Mouse (Mus musculus) spleen, adult 2 months (tissue): Measurements from ENCODE around the gene Cdh20. TPM values are rescaled to one million over a fixed set of nuclear protein-coding genes. Genes with fewer than 3 reads are reported as not detected.

Source experiments
- DNase-seq, 2 experiments: peaks; one replicate each; pipeline versions ENCODE4 v3.0.0 to v3.0.0-alpha.2; 2012 to 2021; ENCODE audit warnings: low spot score in 2 of 2, low read depth in 1 of 2
- H3K27ac ChIP-seq: fragments of 200-500 bp; 2 replicates; pipeline ENCODE4 v1.5.1; 2012; ENCODE audit warnings: low read length, inconsistent platforms; ENCODE audit not compliant: insufficient read depth
- H3K27me3 ChIP-seq: fragments of 200-500 bp; 2 replicates; pipeline ENCODE4 v1.6.1; 2012; ENCODE audit warnings: mild to moderate bottlenecking, moderate library complexity, low read length, inconsistent platforms; ENCODE audit not compliant: control insufficient read depth, insufficient read depth
- H3K36me3 ChIP-seq: fragments of 200-500 bp; 2 replicates; pipeline ENCODE4 v1.6.1; 2012; ENCODE audit warnings: mild to moderate bottlenecking, low read length, inconsistent platforms; ENCODE audit not compliant: control insufficient read depth, insufficient read depth
- H3K4me1 ChIP-seq: fragments of 200-500 bp; 2 replicates; pipeline ENCODE4 v1.6.1; 2011; ENCODE audit warnings: inconsistent platforms; ENCODE audit not compliant: control insufficient read depth, insufficient read depth, insufficient read length
- H3K4me3 ChIP-seq: fragments of 200-500 bp; 2 replicates; pipeline ENCODE4 v1.5.1; 2011; ENCODE audit warnings: mild to moderate bottlenecking, inconsistent platforms; ENCODE audit not compliant: insufficient read depth, insufficient read length; ENCODE audit errors: extremely low read depth
- CTCF ChIP-seq: fragments of 200-500 bp; IDR thresholded peaks from 2 replicates; pipeline ENCODE4 v1.5.1; 2011; ENCODE audit warnings: mild to moderate bottlenecking, inconsistent platforms; ENCODE audit not compliant: insufficient read depth, insufficient read length, insufficient replicate concordance; ENCODE audit errors: extremely low read depth
- POLR2A ChIP-seq: fragments of 200-500 bp; IDR thresholded peaks from 2 replicates; pipeline ENCODE4 v1.6.1; 2011; ENCODE audit warnings: low read depth, low read length, inconsistent platforms
- WGBS: fragments of 180-500 bp; shearing (Covaris S2); methylation state at CpG from one replicate; pipeline ENCODE4 v1.1.7; 2018; 5-methylcytosine and 5-hydroxymethylcytosine counted together
- polyA plus RNA-seq: library from polyadenylated mRNA; depleted of rRNA; stranded (reverse); fragments of >200 nt; gene quantifications from 2 replicates; pipeline ENCODE4 v1.2.3, GENCODE M21; 2012

Gene Cdh20
- polyA plus RNA-seq, 1 experiment, result not detected

DNA sequence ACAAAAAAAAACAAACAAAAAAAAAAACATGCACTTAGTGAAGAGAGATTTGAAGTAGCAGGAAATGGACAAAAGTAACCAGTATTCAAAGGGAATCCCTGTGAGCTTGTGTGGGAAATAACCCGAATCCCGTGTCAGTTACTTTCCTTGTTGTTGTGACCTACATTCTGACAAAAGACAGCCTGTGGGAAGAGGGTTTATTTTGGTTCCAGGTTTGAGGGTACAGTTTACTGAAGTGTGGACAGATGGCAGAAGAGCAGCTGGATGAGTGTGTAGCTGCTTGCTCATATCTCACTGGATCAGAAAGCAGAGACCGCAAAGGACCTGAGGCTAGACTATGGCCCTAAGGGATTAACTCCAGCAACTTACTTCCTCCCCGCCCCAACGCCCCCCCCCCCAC lies 135.1 kb downstream of the Cdh20 start:
- no peaks in the 10 kb centered on the region for H3K36me3 ChIP-seq
- H3K27me3 ChIP-seq, result no peaks in the 10 kb centered on the region
- DNase-seq, result no peak
- TF ChIP-seq CTCF, result no peak
- TF ChIP-seq POLR2A, result no peak
- H3K4me3 ChIP-seq, result no peak overlapping the region
- H3K4me1 ChIP-seq, result no peaks in the 10 kb centered on the region
- H3K27ac ChIP-seq, result no peak overlapping the region
- 72% methylated on average over 5 of the region's 5 CpGs for WGBS

GRCm38 (mm10) chr1:104912407-104912806 lies 144.1 kb downstream of the Cdh20 start:
- Histone ChIP-seq H3K36me3 (no peaks in the 10 kb centered on the region), H3K4me1 (no peaks in the 10 kb centered on the region), H3K27me3 (no peaks in the 10 kb centered on the region), H3K27ac (no peak overlapping the region), H3K4me3 (no peak overlapping the region)
- TF ChIP-seq POLR2A (no peak), CTCF (no peak)
- no peak for DNase-seq
- 75% methylated on average over 3 of the region's 3 CpGs for WGBS

DNA sequence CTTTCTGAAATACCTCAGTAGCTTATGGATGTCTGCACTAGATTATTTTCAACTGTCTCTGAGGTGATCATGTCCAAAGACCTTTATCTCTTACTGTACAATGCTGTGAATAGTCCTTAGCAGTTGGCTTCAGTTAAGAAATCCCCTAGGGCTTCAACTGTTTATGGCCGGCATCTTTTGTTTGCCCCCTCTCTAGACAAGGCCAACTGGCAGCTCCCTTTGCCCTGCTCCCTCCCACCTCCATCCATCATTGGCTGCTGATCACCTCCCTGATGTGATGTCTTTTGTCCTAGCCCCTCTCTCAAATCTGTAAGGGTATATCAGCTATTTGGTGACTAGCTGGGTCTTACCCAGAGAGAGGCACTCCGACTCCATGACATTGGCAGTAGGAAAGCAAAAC lies 148.2 kb downstream of the Cdh20 start:
- 80% methylated on average over 2 of the region's 2 CpGs for WGBS
- Histone ChIP-seq H3K27me3 (no peaks in the 10 kb centered on the region), H3K4me1 (no peaks in the 10 kb centered on the region), H3K4me3 (no peak overlapping the region), H3K27ac (no peak overlapping the region), H3K36me3 (no peaks in the 10 kb centered on the region)
- TF ChIP-seq POLR2A, result no peak
- TF ChIP-seq CTCF, result no peak
- no peak for DNase-seq

DNA sequence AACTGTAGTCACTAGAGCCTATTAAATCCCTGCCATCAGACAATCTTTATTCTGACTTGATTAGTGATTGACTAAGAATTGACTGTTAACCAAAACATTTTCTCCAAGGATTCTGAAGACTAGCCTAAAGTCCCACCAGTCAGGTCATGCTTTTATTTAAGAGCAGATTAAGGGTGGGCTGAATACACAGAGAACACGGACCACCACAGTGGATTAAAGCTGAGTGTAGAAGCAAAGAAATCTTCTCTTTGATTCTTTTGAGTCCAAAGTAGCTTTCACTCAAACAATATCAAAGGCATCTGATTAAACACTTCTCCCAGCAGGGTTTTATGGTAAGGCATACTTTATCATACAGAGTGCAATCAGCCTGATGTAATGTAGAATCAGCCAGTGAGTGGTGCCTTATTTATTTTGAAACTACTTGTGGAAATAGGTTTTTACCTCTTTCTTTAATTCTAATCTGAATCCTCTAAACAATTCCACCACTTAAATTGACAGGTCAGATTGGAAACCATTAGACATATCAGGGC lies 149.0 kb downstream of the Cdh20 start:
- TF ChIP-seq POLR2A, result no peak
- TF ChIP-seq CTCF, result no peak
- Histone ChIP-seq H3K27ac (no peak overlapping the region), H3K27me3 (no peaks in the 10 kb centered on the region), H3K4me3 (no peak overlapping the region), H3K36me3 (no peaks in the 10 kb centered on the region), H3K4me1 (no peaks in the 10 kb centered on the region)
- 78% methylated on average over 1 of the region's 1 CpGs for WGBS
- DNase-seq, result no peak

DNA sequence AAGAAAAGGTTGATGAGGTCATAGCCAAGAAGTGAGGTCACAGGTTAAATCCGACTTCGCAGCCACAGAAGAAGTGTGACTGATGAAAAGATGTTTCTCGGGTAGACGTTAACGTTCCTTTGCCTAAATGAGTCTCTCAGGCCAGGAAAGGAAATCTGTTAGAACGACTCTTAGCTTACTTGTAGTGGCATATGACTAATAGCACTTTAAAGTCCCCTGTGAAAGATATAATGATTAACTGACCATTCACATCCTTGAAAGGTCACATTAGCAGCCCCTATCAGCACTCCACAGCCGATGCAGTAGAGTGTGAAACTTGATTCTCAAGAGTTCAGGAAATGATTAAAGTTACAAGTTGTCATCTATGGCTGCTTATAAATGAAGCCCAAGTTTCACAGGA lies 164.7 kb downstream of the Cdh20 start:
- H3K4me1 ChIP-seq, result no peaks in the 10 kb centered on the region
- TF ChIP-seq POLR2A, result no peak
- no peak for TF ChIP-seq CTCF
- 37% methylated on average over 7 of the region's 7 CpGs for WGBS
- H3K27me3 ChIP-seq, result no peaks in the 10 kb centered on the region
- no peak overlapping the region for H3K27ac ChIP-seq
- no peak for DNase-seq
- no peaks in the 10 kb centered on the region for H3K36me3 ChIP-seq
- H3K4me3 ChIP-seq, result no peak overlapping the region

DNA sequence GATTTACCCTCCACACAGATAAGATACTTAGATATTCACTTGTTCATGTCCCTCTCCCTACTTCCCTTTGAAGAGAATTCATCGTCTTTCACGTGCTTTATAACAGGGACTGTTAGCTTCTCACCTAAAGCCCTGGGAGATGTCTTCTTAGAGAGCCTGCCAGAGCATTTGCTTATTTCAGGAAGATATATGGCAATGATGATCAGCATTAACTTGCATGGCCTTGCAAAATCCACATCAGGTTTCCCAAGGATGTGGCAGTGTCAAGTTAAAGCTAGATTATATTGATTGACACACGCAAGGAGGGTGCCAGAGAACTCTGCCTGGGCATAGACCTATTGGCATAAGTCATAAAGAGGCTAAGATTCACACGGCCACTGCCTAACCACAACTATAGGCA lies 168.6 kb downstream of the Cdh20 start:
- Histone ChIP-seq H3K4me3 (no peak overlapping the region), H3K36me3 (no peaks in the 10 kb centered on the region), H3K27ac (no peak overlapping the region), H3K4me1 (no peaks in the 10 kb centered on the region), H3K27me3 (no peaks in the 10 kb centered on the region)
- 81% methylated on average over 4 of the region's 4 CpGs for WGBS
- no peak for DNase-seq
- TF ChIP-seq POLR2A, result no peak
- TF ChIP-seq CTCF, result no peak

- Histone ChIP-seq H3K4me3 (no peak overlapping the region), H3K27ac (no peak overlapping the region), H3K4me1 (no peaks in the 10 kb centered on the region), H3K27me3 (no peaks in the 10 kb centered on the region), H3K36me3 (no peaks in the 10 kb centered on the region)
- TF ChIP-seq POLR2A, result no peak
- TF ChIP-seq CTCF, result no peak
- no peak for DNase-seq
These were observed 170.8 kb downstream of the Cdh20 start for GRCm38 (mm10) chr1:104939156-104939555.
